Mouse (Mus musculus) embryonic facial prominence, embryonic 13.5 days (tissue): ENCODE results near the gene Itgam. TPM values are rescaled to one million over a fixed set of nuclear protein-coding genes. Genes with fewer than 3 reads are reported as not detected.
"Not testable (repeated sequence)": the region's sequence is repeated elsewhere in the genome, so short reads cannot be mapped to it uniquely, and the experiment has no call there.

Source experiments
- ATAC-seq: fragments of 200-750 bp; cut with Nextera tagmentation; 2 replicates; pipeline ENCODE4 v1.8.0; 2017; ENCODE audit warnings: low read depth; ENCODE audit not compliant: insufficient number of reproducible peaks, insufficient read depth, low FRiP score, low TSS enrichment
- H3K27ac ChIP-seq: fragments of 300-500 bp; sonication (generic); 2 replicates; pipeline ENCODE4 v1.5.1; 2015; ENCODE audit warnings: moderate library complexity, mild to moderate bottlenecking, inconsistent platforms
- H3K27me3 ChIP-seq: fragments of 300-500 bp; sonication (generic); 2 replicates; pipeline ENCODE4 v1.6.1; 2015; ENCODE audit warnings: mild to moderate bottlenecking, inconsistent platforms
- H3K36me3 ChIP-seq: fragments of 300-500 bp; sonication (generic); 2 replicates; pipeline ENCODE4 v1.6.1; 2015; ENCODE audit warnings: mild to moderate bottlenecking, inconsistent platforms
- H3K4me1 ChIP-seq: fragments of 300-500 bp; sonication (generic); 2 replicates; pipeline ENCODE4 v1.6.1; 2015; ENCODE audit warnings: inconsistent platforms
- H3K4me2 ChIP-seq: fragments of 300-500 bp; sonication (generic); 2 replicates; pipeline ENCODE4 v1.6.1; 2015; ENCODE audit warnings: moderate library complexity, mild to moderate bottlenecking, inconsistent platforms
- H3K4me3 ChIP-seq: fragments of 300-500 bp; sonication (generic); 2 replicates; pipeline ENCODE4 v1.5.1; 2015; ENCODE audit warnings: mild to moderate bottlenecking, inconsistent platforms
- H3K9ac ChIP-seq: fragments of 300-500 bp; sonication (generic); 2 replicates; pipeline ENCODE4 v1.6.1; 2015; ENCODE audit warnings: mild to moderate bottlenecking, inconsistent platforms
- H3K9me3 ChIP-seq: fragments of 300-500 bp; sonication (generic); 2 replicates; pipeline ENCODE4 v1.6.1; 2016; ENCODE audit warnings: inconsistent platforms
- WGBS: fragments of 180-500 bp; shearing (Covaris S2); methylation state at CpG from one replicate; pipeline ENCODE4 v1.1.7; 2015; ENCODE audit warnings: mixed read lengths; 5-methylcytosine and 5-hydroxymethylcytosine counted together
- polyA plus RNA-seq: library from polyadenylated mRNA; unstranded; fragments of >200 nt; fragmentation: Nextera tagmentation; extraction: Ambion mirVana; gene quantifications from 2 replicates; pipeline ENCODE4 v1.2.1, GENCODE M21; 2015

Gene Itgam
- polyA plus RNA-seq, 1 experiment from 2014 or later: 0.73 TPM

GRCm38 (mm10) chr7:128032290-128032988 lies 30.0 kb upstream of the Itgam start:
- Histone ChIP-seq H3K4me3 (no peak overlapping the region), H3K9me3 (no peaks in the 10 kb centered on the region), H3K36me3 (no peaks in the 10 kb centered on the region), H3K4me1 (no peaks in the 10 kb centered on the region), H3K4me2 (no peak overlapping the region), H3K9ac (no peak overlapping the region), H3K27ac (no peak overlapping the region), H3K27me3 (no peaks in the 10 kb centered on the region)
- 87% methylated on average over 5 of the region's 5 CpGs for WGBS
- no peak for ATAC-seq

GRCm38 (mm10) chr7:128032989-128033293 lies 29.5 kb upstream of the Itgam start:
- Histone ChIP-seq H3K9ac (no peak overlapping the region), H3K4me1 (no peaks in the 10 kb centered on the region), H3K4me3 (no peak overlapping the region), H3K27me3 (no peaks in the 10 kb centered on the region), H3K9me3 (no peaks in the 10 kb centered on the region), H3K27ac (no peak overlapping the region), H3K4me2 (no peak overlapping the region), H3K36me3 (no peaks in the 10 kb centered on the region)
- 92% methylated on average over 3 of the region's 3 CpGs for WGBS
- ATAC-seq: no peak

GRCm38 (mm10) chr7:128033616-128034015 lies 28.8 kb upstream of the Itgam start:
- H3K36me3 ChIP-seq: no peaks in the 10 kb centered on the region
- H3K9ac ChIP-seq: no peak overlapping the region
- no peak overlapping the region for H3K27ac ChIP-seq
- WGBS: 90% methylated on average over 4 of the region's 4 CpGs
- H3K4me1 ChIP-seq: no peaks in the 10 kb centered on the region
- no peaks in the 10 kb centered on the region for H3K9me3 ChIP-seq
- no peak overlapping the region for H3K4me3 ChIP-seq
- no peaks in the 10 kb centered on the region for H3K27me3 ChIP-seq
- no peak overlapping the region for H3K4me2 ChIP-seq
- no peak for ATAC-seq

- WGBS: 79% methylated on average over 15 of the region's 15 CpGs
These were observed 20.1 kb upstream of the Itgam start for GRCm38 (mm10) chr7:128042161-128042820.

GRCm38 (mm10) chr7:128044142-128044785 lies 18.2 kb upstream of the Itgam start:
- Histone ChIP-seq H3K9ac (no peak overlapping the region), H3K27me3 (no peaks in the 10 kb centered on the region), H3K4me1 (no peaks in the 10 kb centered on the region), H3K36me3 (no peaks in the 10 kb centered on the region), H3K4me2 (no peak overlapping the region), H3K27ac (no peak overlapping the region), H3K9me3 (no peaks in the 10 kb centered on the region), H3K4me3 (no peak overlapping the region)
- WGBS: 64% methylated on average over 4 of the region's 4 CpGs
- ATAC-seq: no peak

More at GRCm38 (mm10) chr7:128042161-128042820, 20.1 kb upstream of the Itgam start:
- ATAC-seq, H3K4me3 ChIP-seq, H3K9ac ChIP-seq, H3K4me1 ChIP-seq, H3K36me3 ChIP-seq, H3K4me2 ChIP-seq, H3K27me3 ChIP-seq, H3K9me3 ChIP-seq, H3K27ac ChIP-seq: not testable (repeated sequence)

GRCm38 (mm10) chr7:128045640-128046039 lies 16.8 kb upstream of the Itgam start:
- Histone ChIP-seq H3K9ac (no peak overlapping the region), H3K27ac (no peak overlapping the region), H3K4me3 (no peak overlapping the region), H3K9me3 (no peaks in the 10 kb centered on the region), H3K4me2 (no peak overlapping the region), H3K4me1 (no peaks in the 10 kb centered on the region), H3K36me3 (no peaks in the 10 kb centered on the region), H3K27me3 (no peaks in the 10 kb centered on the region)
- no peak for ATAC-seq
- 66% methylated on average over 2 of the region's 2 CpGs for WGBS

GRCm38 (mm10) chr7:128048819-128049218 lies 13.6 kb upstream of the Itgam start:
- H3K36me3 ChIP-seq: no peaks in the 10 kb centered on the region

GRCm38 (mm10) chr7:128049254-128049653 lies 13.2 kb upstream of the Itgam start:
- Histone ChIP-seq H3K27ac (no peak overlapping the region), H3K9me3 (no peaks in the 10 kb centered on the region), H3K4me1 (no peaks in the 10 kb centered on the region), H3K9ac (no peak overlapping the region), H3K4me3 (no peak overlapping the region), H3K4me2 (no peak overlapping the region), H3K27me3 (no peaks in the 10 kb centered on the region), H3K36me3 (no peaks in the 10 kb centered on the region)
- ATAC-seq: no peak
- 88% methylated on average over 2 of the region's 2 CpGs for WGBS

More at GRCm38 (mm10) chr7:128048819-128049218, 13.6 kb upstream of the Itgam start:
- 93% methylated on average over 4 of the region's 4 CpGs for WGBS
- H3K9ac ChIP-seq: no peak overlapping the region
- H3K4me2 ChIP-seq: no peak overlapping the region
- no peak overlapping the region for H3K4me3 ChIP-seq
- H3K27me3 ChIP-seq: no peaks in the 10 kb centered on the region
- H3K9me3 ChIP-seq: no peaks in the 10 kb centered on the region
- no peak for ATAC-seq
- H3K4me1 ChIP-seq: no peaks in the 10 kb centered on the region
- no peak overlapping the region for H3K27ac ChIP-seq

GRCm38 (mm10) chr7:128050739-128051138 lies 11.7 kb upstream of the Itgam start:
- no peaks in the 10 kb centered on the region for H3K36me3 ChIP-seq
- H3K4me2 ChIP-seq: no peak overlapping the region
- H3K4me1 ChIP-seq: no peaks in the 10 kb centered on the region
- H3K27me3 ChIP-seq: no peaks in the 10 kb centered on the region
- H3K27ac ChIP-seq: no peak overlapping the region
- H3K4me3 ChIP-seq: no peak overlapping the region
- H3K9me3 ChIP-seq: no peaks in the 10 kb centered on the region
- WGBS: 58% methylated on average over 4 of the region's 4 CpGs
- no peak overlapping the region for H3K9ac ChIP-seq
- no peak for ATAC-seq

GRCm38 (mm10) chr7:128053061-128053460 lies 9.4 kb upstream of the Itgam start:
- Histone ChIP-seq H3K4me1 (no peaks in the 10 kb centered on the region), H3K27me3 (no peaks in the 10 kb centered on the region), H3K4me3 (no peak overlapping the region), H3K36me3 (no peaks in the 10 kb centered on the region), H3K9ac (no peak overlapping the region), H3K4me2 (no peak overlapping the region), H3K27ac (no peak overlapping the region), H3K9me3 (no peaks in the 10 kb centered on the region)
- ATAC-seq: no peak
- 76% methylated on average over 5 of the region's 5 CpGs for WGBS

- no peaks in the 10 kb centered on the region for H3K27me3 ChIP-seq
- no peaks in the 10 kb centered on the region for H3K4me1 ChIP-seq
- 66% methylated on average over 3 of the region's 3 CpGs for WGBS
- H3K9me3 ChIP-seq: no peaks in the 10 kb centered on the region
- H3K4me3 ChIP-seq: no peak overlapping the region
- H3K9ac ChIP-seq: no peak overlapping the region
- H3K4me2 ChIP-seq: no peak overlapping the region
- H3K36me3 ChIP-seq: no peaks in the 10 kb centered on the region
- ATAC-seq: no peak
- no peak overlapping the region for H3K27ac ChIP-seq
These were observed 5.5 kb upstream of the Itgam start for GRCm38 (mm10) chr7:128056917-128057444.

GRCm38 (mm10) chr7:128057860-128058259 lies 4.6 kb upstream of the Itgam start:
- 84% methylated on average over 8 of the region's 8 CpGs for WGBS
- H3K27me3 ChIP-seq: no peaks in the 10 kb centered on the region
- H3K36me3 ChIP-seq: no peaks in the 10 kb centered on the region
- no peaks in the 10 kb centered on the region for H3K9me3 ChIP-seq
- no peak overlapping the region for H3K4me3 ChIP-seq
- H3K27ac ChIP-seq: no peak overlapping the region
- H3K9ac ChIP-seq: no peak overlapping the region
- H3K4me2 ChIP-seq: no peak overlapping the region
- no peak for ATAC-seq
- no peaks in the 10 kb centered on the region for H3K4me1 ChIP-seq
